8 mouse cellular contexts compared by ENCODE assay signal in the genomic region with DNA sequence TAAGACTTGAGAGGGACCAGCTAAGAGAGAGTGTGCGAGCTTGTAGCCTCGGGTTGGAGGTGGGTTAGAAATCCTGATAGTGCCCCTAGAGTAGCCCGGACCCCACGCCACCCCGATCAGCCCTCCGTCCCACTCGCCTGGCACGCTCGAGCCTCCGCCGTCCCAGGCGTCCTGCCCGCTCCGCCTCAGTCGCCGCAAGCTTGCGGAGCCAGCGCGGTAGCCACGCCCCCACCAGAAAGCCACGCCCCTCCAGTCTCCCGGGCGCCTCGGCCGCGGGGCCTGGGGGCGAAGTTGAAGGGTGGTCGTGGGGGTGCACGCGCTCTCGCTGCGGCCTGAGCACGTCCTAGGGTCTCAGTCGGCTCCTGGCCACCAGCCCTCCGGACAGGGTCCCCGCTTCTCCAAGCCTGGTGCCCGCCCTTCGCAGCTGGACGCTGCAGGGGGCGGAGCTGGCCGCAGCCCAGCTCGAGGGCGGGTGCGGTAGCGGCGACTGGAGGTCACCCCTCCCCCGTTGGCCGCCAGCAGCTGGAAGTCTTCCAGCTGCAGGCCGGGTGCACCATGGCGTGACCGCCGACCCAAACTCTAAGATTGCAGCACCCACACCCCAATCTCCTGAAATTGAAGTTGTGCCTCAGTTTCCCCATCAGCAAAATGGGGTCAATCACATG. TPM values are rescaled to one million over a fixed set of nuclear protein-coding genes. Genes with fewer than 3 reads are reported as not detected.
A peak's percentile ranks its signal among the peaks of the same experiment; 100 is the strongest.
DNase-seq lines count a peak whose midpoint lies in the region; ATAC-seq and TF ChIP-seq lines count a peak whose summit lies in the region.

A gene (minus strand): TSS at position 400 of the 665 bp plus-strand sequence.

- in situ Hi-C loops in CH12.LX (cut with MboI; ENCODE audit: low pct_ligation_motif_present, low pct_unique_long_range_greater_than_20kb, low sequenced_read_pairs), result no loop called here

- TF ChIP-seq CTCF in CH12.LX (conservative IDR thresholded peaks at IDR 0.05 in 1 of 2, IDR thresholded peaks at IDR 0.05 in 1 of 2; ENCODE audit: low read depth in 2 of 2, low read length in 2 of 2), result no peak
- no peak for TF ChIP-seq CTCF in thymus, adult 2 months (IDR thresholded peaks at IDR 0.05; ENCODE audit: borderline replicate concordance, control insufficient read depth, extremely low read depth, insufficient read depth, low read length, poor library complexity)

- H3K9me3 ChIP-seq in CH12.LX (replicated peaks; ENCODE audit: low read length), result no peaks in the 10 kb centered on the region
- H3K9me3 ChIP-seq in forebrain, embryonic 11.5 days (ENCODE audit: control insufficient read depth, low read length), result no peaks in the 10 kb centered on the region
- no peaks in the 10 kb centered on the region for H3K9me3 ChIP-seq in heart, embryonic 16.5 days (replicated peaks; ENCODE audit: control insufficient read depth, low read length)
- no peaks in the 10 kb centered on the region for H3K9me3 ChIP-seq in neural tube, embryonic 14.5 days (ENCODE audit: control insufficient read depth, low read length)

- H3K4me1 ChIP-seq in CH12.LX (ENCODE audit: control insufficient read depth in 1 of 2, insufficient read depth in 2 of 2), result peaks cover 0 to 15% of the 10 kb centered on the region in 2 experiments; a peak in 2 of 4 replicates
- peaks cover 6% of the 10 kb centered on the region; the same call in 1 of the 2 replicates for H3K4me1 ChIP-seq in forebrain, embryonic 11.5 days (replicated peaks; ENCODE audit: control insufficient read depth, insufficient read depth, low read length)
- H3K4me1 ChIP-seq in heart, embryonic 16.5 days (ENCODE audit: control insufficient read depth, insufficient read depth, low read length), result peaks cover 30% of the 10 kb centered on the region
- H3K4me1 ChIP-seq in neural tube, embryonic 14.5 days (ENCODE audit: control insufficient read depth, insufficient read depth, low read length), result 0 out of 2 replicates have a peak, but pooled peaks cover 4% of the 10 kb centered on the region
- H3K4me1 ChIP-seq in thymus, adult 2 months (replicated peaks; ENCODE audit: control insufficient read depth, insufficient read depth, low read length), result peaks cover 10% of the 10 kb centered on the region

- peak within 1 kb of the TSS; percentile 58 to 66 (median 60) for H3K4me3 ChIP-seq in CH12.LX (replicated peaks in 1 of 3; ENCODE audit: low read depth in 2 of 3, low read length in 2 of 3, poor library complexity in 1 of 3)
- H3K4me3 ChIP-seq in forebrain, embryonic 11.5 days (ENCODE audit: low read depth, low read length), result peak within 1 kb of the TSS; percentile 52
- peak within 1 kb of the TSS; percentile 90 for H3K4me3 ChIP-seq in heart, embryonic 16.5 days (ENCODE audit: low read length)
- peak within 1 kb of the TSS; percentile 57 for H3K4me3 ChIP-seq in neural tube, embryonic 14.5 days (ENCODE audit: low read depth, low read length)
- peak within 1 kb of the TSS; percentile 58 for H3K4me3 ChIP-seq in thymus, adult 2 months (ENCODE audit: control insufficient read depth, insufficient read depth, low read length)

- WGBS in forebrain, embryonic 11.5 days, result under 1% methylated on average over 52 of the region's 52 CpGs
- under 1% methylated on average over 52 of the region's 52 CpGs for WGBS in heart, embryonic 16.5 days
- WGBS in neural tube, embryonic 14.5 days, result under 1% methylated on average over 51 of the region's 52 CpGs
- under 1% methylated on average over 52 of the region's 52 CpGs for WGBS in thymus, adult 2 months

- ATAC-seq in forebrain, embryonic 11.5 days (replicated peaks; ENCODE audit: low FRiP score), result peak; percentile 89
- peak; percentile 85 for ATAC-seq in heart, embryonic 16.5 days (replicated peaks; ENCODE audit: extremely low read depth, insufficient read depth, low FRiP score)
- ATAC-seq in neural tube, embryonic 14.5 days (ENCODE audit: low read depth), result peak; percentile 86

- TF ChIP-seq EP300 in CH12.LX (IDR thresholded peaks at IDR 0.05; ENCODE audit: low read length), result no peak

- peak within 1 kb of the TSS; percentile 93 for H3K4me2 ChIP-seq in CH12.LX (ENCODE audit: insufficient read depth, low read depth, poor library complexity, severe bottlenecking)
- peak within 1 kb of the TSS; percentile 92 for H3K4me2 ChIP-seq in forebrain, embryonic 11.5 days (ENCODE audit: low read depth, low read length, severe bottlenecking)
- peak within 1 kb of the TSS; percentile 77 for H3K4me2 ChIP-seq in heart, embryonic 16.5 days (ENCODE audit: low read depth, low read length)
- H3K4me2 ChIP-seq in neural tube, embryonic 14.5 days (ENCODE audit: low read depth, low read length), result peak within 1 kb of the TSS; percentile 76

- no peaks in the 10 kb centered on the region for H3K79me2 ChIP-seq in CH12.LX (replicated peaks; ENCODE audit: control insufficient read depth, extremely low read depth, insufficient read depth, poor library complexity, severe bottlenecking)

- DNase-seq in CH12.LX (ENCODE audit: extremely low read depth), result peak; percentile 49
- peak; percentile 49 for DNase-seq in c-Kit-negative CD71-positive TER-119-positive erythroid progenitor cells, embryonic 14.5 days (ENCODE audit: low read depth, low spot score)
- DNase-seq in forebrain, embryonic 11.5 days (ENCODE audit: low spot score), result peak; percentile 95
- DNase-seq in kidney, postnatal 36 days, result peak; percentile 87 to 96
- DNase-seq in lung, adult 18-20 months, result peak; percentile 88
- DNase-seq in thymus, adult 2 months, result peak; percentile 84

- peak; percentile 56 for TF ChIP-seq POLR2A in CH12.LX (IDR thresholded peaks at IDR 0.05; ENCODE audit: low read depth, low read length)
- TF ChIP-seq POLR2A in thymus, adult 2 months (IDR thresholded peaks at IDR 0.05; ENCODE audit: control insufficient read depth, extremely low read depth, insufficient read depth, low read length, poor library complexity), result no peak

- H3K36me3 ChIP-seq in CH12.LX (replicated peaks in 1 of 2; ENCODE audit: control insufficient read depth in 1 of 2, insufficient read depth in 1 of 2, low read length in 1 of 2), result peaks cover 0 to 5% of the 10 kb centered on the region in 2 experiments
- peaks cover 2% of the 10 kb centered on the region; the same call in 1 of the 2 replicates for H3K36me3 ChIP-seq in forebrain, embryonic 11.5 days (ENCODE audit: control insufficient read depth, insufficient read depth, low read length)
- peaks cover 22% of the 10 kb centered on the region for H3K36me3 ChIP-seq in heart, embryonic 16.5 days (ENCODE audit: control insufficient read depth, insufficient read depth)
- no peaks in the 10 kb centered on the region for H3K36me3 ChIP-seq in neural tube, embryonic 14.5 days (ENCODE audit: control insufficient read depth, insufficient read depth, low read length)
- H3K36me3 ChIP-seq in thymus, adult 2 months (ENCODE audit: control insufficient read depth, insufficient read depth, low read length), result no peaks in the 10 kb centered on the region

- peak within 1 kb of the TSS; percentile 54 for H3K9ac ChIP-seq in CH12.LX (ENCODE audit: insufficient read depth, low read depth)
- peak within 1 kb of the TSS; percentile 71 for H3K9ac ChIP-seq in forebrain, embryonic 11.5 days (ENCODE audit: low read length)
- peak within 1 kb of the TSS; percentile 96 for H3K9ac ChIP-seq in heart, embryonic 16.5 days (ENCODE audit: low read length)
- H3K9ac ChIP-seq in neural tube, embryonic 14.5 days (replicated peaks; ENCODE audit: low read depth, low read length), result peak within 1 kb of the TSS; percentile 48

- dilution Hi-C loops in CH12.LX (cut with MboI; ENCODE audit: extremely low pct_ligation_motif_present, extremely low pct_unique_long_range_greater_than_20kb, low sequenced_read_pairs), result no loop called here

- no peak for TF ChIP-seq RAD21 in CH12.LX (IDR thresholded peaks at IDR 0.05; ENCODE audit: low read depth, low read length)

- H3K27me3 ChIP-seq in CH12.LX (replicated peaks), result peaks cover 28% of the 10 kb centered on the region
- H3K27me3 ChIP-seq in forebrain, embryonic 11.5 days (ENCODE audit: control insufficient read depth, insufficient read depth, low read length), result no peaks in the 10 kb centered on the region
- H3K27me3 ChIP-seq in heart, embryonic 16.5 days (ENCODE audit: control insufficient read depth, insufficient read depth, low read length), result no peaks in the 10 kb centered on the region
- H3K27me3 ChIP-seq in neural tube, embryonic 14.5 days (ENCODE audit: control insufficient read depth, insufficient read depth, low read length), result 0 out of 2 replicates have a peak, but pooled peaks cover 4% of the 10 kb centered on the region
- H3K27me3 ChIP-seq in thymus, adult 2 months (ENCODE audit: control insufficient read depth, insufficient read depth, low read length), result no peaks in the 10 kb centered on the region

- no peak within 1 kb of the TSS for H3K27ac ChIP-seq in CH12.LX (ENCODE audit: insufficient read depth, low read depth)
- H3K27ac ChIP-seq in forebrain, embryonic 11.5 days (ENCODE audit: low read depth, low read length), result peak within 1 kb of the TSS; percentile 37
- peak within 1 kb of the TSS; percentile 97 for H3K27ac ChIP-seq in heart, embryonic 16.5 days (ENCODE audit: low read length)
- peak within 1 kb of the TSS; percentile 62; the same call in 1 of the 2 replicates for H3K27ac ChIP-seq in neural tube, embryonic 14.5 days (ENCODE audit: low read depth, low read length)
- H3K27ac ChIP-seq in thymus, adult 2 months (ENCODE audit: control insufficient read depth, insufficient read depth, low read length), result no peak within 1 kb of the TSS

TF ChIP-seq in CH12.LX, 34 proteins besides CTCF, POLR2A, EP300 and RAD21:
- TF ChIP-seq MAZ (IDR thresholded peaks at IDR 0.05; ENCODE audit: low read depth, low read length), result 0 out of 2 replicates have a peak, but pooled peaks have one; percentile 24
- peak; percentile 6; the same call in 1 of the 2 replicates for TF ChIP-seq BHLHE40 (IDR thresholded peaks at IDR 0.05; ENCODE audit: low read depth, low read length)
- no peak for TF ChIP-seq ZMIZ1 (IDR thresholded peaks at IDR 0.05; ENCODE audit: low read depth, low read length)
- TF ChIP-seq CHD1 (IDR thresholded peaks at IDR 0.05; ENCODE audit: low read depth, low read length), result no peak
- peak; percentile 42; the same call in 1 of the 2 replicates for TF ChIP-seq TCF12 (IDR thresholded peaks at IDR 0.05; ENCODE audit: low read depth, low read length)
- TF ChIP-seq SIN3A (IDR thresholded peaks at IDR 0.05; ENCODE audit: low read length), result peak; percentile 52; the same call in 1 of the 2 replicates
- TF ChIP-seq MXI1 (IDR thresholded peaks at IDR 0.05; ENCODE audit: low read depth, low read length), result peak; percentile 14; the same call in 1 of the 2 replicates
- TF ChIP-seq MEF2A (IDR thresholded peaks at IDR 0.05; ENCODE audit: borderline replicate concordance, low read depth, low read length), result no peak
TF ChIP-seq in CH12.LX: peak in this region for 5.

RNA-seq across cellular contexts. Expression of the gene that starts here (rescaled TPM):
- total RNA-seq in CH12.LX (2012; rRNA removed) (1.6 and 2.3 TPM in 2 replicates), CH12.LX (2014; rRNA removed) (0.09 and 0.14 TPM in 2 replicates)
- 0.60 and 0.63 TPM in 2 replicates for polyA plus RNA-seq in CH12.LX (2012; ENCODE audit: insufficient read length, low read depth)
- polyA plus RNA-seq in forebrain, embryonic 11.5 days (2014; fragmentation: Nextera tagmentation; extraction: Ambion mirVana), result 5.1 and 5.9 TPM in 2 replicates
- polyA plus RNA-seq in heart, embryonic 16.5 days (2015; fragmentation: Nextera tagmentation; extraction: Ambion mirVana), result 16.6 and 21.8 TPM in 2 replicates
- polyA plus RNA-seq in neural tube, embryonic 14.5 days (2014; fragmentation: Nextera tagmentation; extraction: Ambion mirVana), result 1.3 and 2.4 TPM in 2 replicates
- polyA plus RNA-seq in thymus, adult 2 months (2012; rRNA removed), result 9.1 and 12.6 TPM in 2 replicates

Comparison
In these comparisons a context has a peak if more than half of its experiments do, and no peak if none do; other contexts are left out.
1. H3K27ac ChIP-seq: peak in forebrain, embryonic 11.5 days (single experiment), heart, embryonic 16.5 days (single experiment) and neural tube, embryonic 14.5 days (single experiment); none in CH12.LX (single experiment) and thymus, adult 2 months (single experiment).
2. Peak in every context shown above with its lines, with median percentiles within 50 percentile points of each other: DNase-seq, H3K4me2 ChIP-seq, H3K4me3 ChIP-seq, H3K9ac ChIP-seq and ATAC-seq.